Mouse (Mus musculus): ENCODE data around the gene Serpine3. TPM values are rescaled to one million over a fixed set of nuclear protein-coding genes. Genes with fewer than 3 reads are reported as not detected.

The Serpine3 gene
- total RNA-seq, 2 experiments from 2014 or later, result not detected

DNA sequence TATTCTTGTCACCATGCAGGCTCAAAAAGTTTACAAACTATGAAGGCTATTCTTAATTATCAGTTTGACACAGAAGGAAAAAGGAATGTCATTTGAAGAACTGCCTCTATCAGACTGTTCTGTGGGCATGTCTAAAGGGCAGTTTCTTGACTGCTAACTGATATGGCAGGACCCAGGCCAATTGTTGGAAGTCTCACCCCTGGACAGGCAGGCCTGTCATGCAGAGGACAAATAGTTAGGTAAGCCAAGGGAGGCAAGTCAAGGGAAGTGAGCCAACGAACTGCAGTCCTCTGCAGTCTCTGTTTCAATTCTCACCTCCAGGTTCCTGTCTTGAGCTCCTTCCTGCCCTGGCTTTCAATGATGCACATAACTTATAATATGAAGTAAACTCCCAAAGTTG, 68.4 kb downstream of the Serpine3 start:
- intact Hi-C loops (cut with DNase I), result no loop called here
- DNase-seq (ENCODE audit: low spot score in 2 of 2), result no peak

DNA sequence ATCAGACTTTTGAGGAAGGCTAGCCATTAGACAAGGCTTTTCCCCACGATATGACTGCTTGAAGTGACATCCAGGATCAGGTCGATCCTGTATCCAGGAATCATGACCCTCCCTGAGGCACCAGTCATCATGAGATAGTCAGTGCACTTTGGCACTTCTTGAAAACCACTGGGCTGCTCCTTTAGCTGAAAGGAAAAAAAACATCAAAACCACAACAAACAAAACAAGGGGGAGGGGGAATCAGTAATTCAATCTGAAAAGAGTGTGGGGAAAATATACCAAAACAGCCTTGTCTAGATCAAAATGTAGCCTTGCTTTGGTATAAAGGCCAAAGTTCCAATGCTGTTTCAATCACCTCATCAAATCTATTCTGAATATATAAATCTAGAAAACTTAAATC, 70.2 kb downstream of the Serpine3 start:
- intact Hi-C loops (cut with DNase I), result no loop called here
- DNase-seq (ENCODE audit: low spot score in 2 of 2), result no peak

DNA sequence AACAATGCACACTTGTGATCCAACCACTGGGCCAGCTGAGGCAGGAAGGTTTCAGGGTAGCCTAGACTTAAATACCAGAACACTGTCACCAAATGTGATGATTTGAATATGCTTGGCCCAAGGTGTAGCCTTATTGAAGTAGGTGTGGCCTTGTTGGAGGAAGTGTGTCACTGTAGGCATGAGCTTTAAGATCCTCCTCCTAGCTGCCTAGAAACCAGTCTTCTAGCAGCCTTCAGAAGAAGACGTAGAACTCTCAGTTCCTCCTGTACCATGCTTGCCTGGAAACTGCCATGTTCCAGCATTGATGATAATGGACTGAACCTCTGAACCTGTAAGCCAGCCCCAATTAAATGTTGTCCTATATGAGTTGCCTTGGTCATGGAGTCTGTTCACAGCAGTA, 72.2 kb downstream of the Serpine3 start:
- no peak for DNase-seq (ENCODE audit: low spot score in 2 of 2)
- intact Hi-C loops (cut with DNase I), result no loop called here

Other genes starting within 250 kb of the Serpine3 start
- under 1 TPM; 0.18 to 0.27 TPM for gene Gucy1b2, start 207.4 kb upstream of the Serpine3 start, total RNA-seq (2021)
- gene Fam124a, start 107.9 kb upstream of the Serpine3 start, total RNA-seq (2021), result 10 to 100 TPM; 38.2 to 43.7 TPM
- not detected for gene Gm4131, start 96.7 kb upstream of the Serpine3 start, total RNA-seq (2021)
- 10 to 100 TPM; 32.6 to 43.4 TPM for gene Ints6, start 97.5 kb downstream of the Serpine3 start, total RNA-seq (2021)
- 10 to 100 TPM; 10.1 to 10.9 TPM for gene Wdfy2, start 174.0 kb downstream of the Serpine3 start, total RNA-seq (2021)